Mouse (Mus musculus): Measurements from ENCODE around the gene Spaca6. TPM values are rescaled to one million over a fixed set of nuclear protein-coding genes. Genes with fewer than 3 reads are reported as not detected.

Gene Spaca6
- 5.2 TPM for polyA plus RNA-seq (2017; shearing (Covaris generic))

DNA sequence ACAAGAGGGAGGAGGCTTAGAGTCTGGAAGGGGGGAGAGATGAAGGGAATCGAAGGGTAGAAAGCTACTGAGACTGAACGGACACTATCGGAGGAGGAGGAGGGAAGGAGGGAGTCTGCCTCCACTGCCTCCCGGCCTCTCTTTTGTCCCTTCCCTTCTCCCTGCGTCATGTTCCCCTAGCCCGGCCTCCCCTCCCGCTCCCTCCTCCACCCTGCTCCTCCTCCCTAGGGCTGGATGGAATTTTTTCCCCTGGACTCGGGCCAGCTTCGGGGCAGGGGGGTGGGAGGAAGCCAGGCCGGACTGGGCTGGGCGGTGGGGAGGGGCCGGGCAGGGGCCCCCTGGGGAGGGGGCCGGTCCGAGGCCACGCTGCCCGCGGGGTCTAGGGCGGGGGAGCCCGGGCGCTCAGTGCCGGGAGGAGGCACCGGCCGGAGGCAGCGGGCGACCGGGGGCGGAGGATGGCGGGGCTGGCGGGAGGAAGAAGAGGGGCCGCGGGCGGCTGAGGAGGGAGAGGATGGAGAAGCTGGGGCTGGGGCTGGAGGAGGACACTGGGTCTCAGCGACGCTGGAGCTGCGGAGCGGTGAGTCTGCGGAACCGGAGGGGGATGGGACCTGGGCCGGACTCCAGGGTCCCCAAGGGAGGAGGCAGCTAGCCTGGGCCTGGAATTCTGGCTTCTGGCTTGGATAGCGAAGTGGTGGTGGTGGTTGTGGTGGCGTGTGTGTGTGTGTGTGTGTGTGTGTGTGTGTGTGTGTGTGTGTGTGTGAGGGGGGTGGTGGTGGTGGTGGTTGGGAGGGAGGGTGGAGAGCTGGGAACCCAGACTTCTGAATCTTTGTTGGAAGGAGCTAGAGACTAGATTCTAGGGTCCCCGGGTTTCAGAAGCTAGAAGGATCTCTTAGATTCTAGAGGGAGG is at the start of gene Spaca6:
TSS of gene Spaca6 (plus strand) at position 408 of the 907 bp plus-strand sequence.

GRCm38 (mm10) chr17:17855064-17855838 is 28.3 kb downstream of the Spaca6 start, which contains the start of gene Has1:
Gene Has1, minus strand, starts transcription at chr17:17855205.

DNA sequence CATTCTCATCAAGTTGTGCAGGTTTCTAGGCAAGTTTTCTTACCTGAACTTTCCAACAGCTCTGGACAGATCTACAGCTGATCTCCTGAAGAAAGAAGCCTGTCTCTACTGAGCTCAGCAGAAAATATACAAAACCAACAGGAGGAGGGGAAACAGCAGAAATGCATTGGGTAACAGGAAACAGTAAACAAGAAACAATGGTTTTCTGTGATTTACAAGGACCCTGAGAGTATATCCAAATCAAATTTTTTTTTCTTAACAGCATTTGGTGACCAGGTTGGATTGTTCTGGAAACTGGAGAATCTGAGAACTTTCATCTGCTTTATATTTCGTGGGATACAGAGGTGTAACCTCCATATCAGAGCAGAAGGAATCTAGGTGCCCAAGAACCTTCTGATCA is 56.9 kb downstream of the Spaca6 start, which contains the start of gene Fpr1:
TSS of gene Fpr1 (minus strand) at position 101 of the 400 bp plus-strand sequence.

DNA sequence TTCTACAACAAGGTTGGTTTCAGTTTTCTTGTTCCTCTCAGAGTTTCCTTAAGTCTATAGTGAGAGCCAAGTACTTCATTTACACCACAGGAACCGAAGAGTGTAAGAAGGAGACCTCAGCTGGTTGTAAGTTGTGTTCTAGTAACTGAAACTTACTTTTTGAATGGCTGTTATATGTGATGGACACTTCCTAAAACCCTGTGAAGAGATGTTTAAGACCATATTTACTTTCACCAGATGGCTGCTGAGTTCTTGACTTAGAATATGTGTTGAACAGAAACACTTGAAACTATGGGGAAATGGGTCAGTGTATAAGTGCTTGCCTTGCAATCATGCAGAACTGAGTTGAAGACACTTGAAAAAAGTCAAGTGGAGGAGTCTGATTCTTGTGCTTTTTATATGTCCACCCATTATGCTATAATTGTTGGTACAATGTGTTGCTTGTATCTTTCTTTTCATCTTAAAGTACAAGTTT is 60.9 kb downstream of the Spaca6 start, which contains the start of the genes Fpr2 and Fpr3:
TSS of gene Fpr2 (plus strand) at position 51 of the 475 bp plus-strand sequence.
TSS of gene Fpr3 (plus strand) at position 79 of the 475 bp plus-strand sequence.

Other genes with a start within 250 kb of the Spaca6 start
- gene Lnpep, start 202.1 kb upstream of the Spaca6 start, polyA plus RNA-seq (2017; shearing (Covaris generic)) = 57.9 TPM
- gene Vmn2r90, start 123.4 kb upstream of the Spaca6 start, polyA plus RNA-seq (2017; shearing (Covaris generic)) = not detected
- gene Has1, start 28.0 kb downstream of the Spaca6 start, polyA plus RNA-seq (2017; shearing (Covaris generic)) = not detected
- 1.7 TPM for gene Fpr1, start 56.8 kb downstream of the Spaca6 start, polyA plus RNA-seq (2017; shearing (Covaris generic))
- 0.43 TPM for gene Fpr2, start 60.7 kb downstream of the Spaca6 start, polyA plus RNA-seq (2017; shearing (Covaris generic))
- gene Fpr3, start 60.7 kb downstream of the Spaca6 start, polyA plus RNA-seq (2017; shearing (Covaris generic)) = not detected
- gene Fpr-rs4, start 194.6 kb downstream of the Spaca6 start, polyA plus RNA-seq (2017; shearing (Covaris generic)) = not detected
- gene Vmn2r124, start 222.3 kb downstream of the Spaca6 start, polyA plus RNA-seq (2017; shearing (Covaris generic)) = not detected